Mouse (Mus musculus) thymus, adult 2 months (tissue): ENCODE measurements around the gene G0s2. TPM values are rescaled to one million over a fixed set of nuclear protein-coding genes. Genes with fewer than 3 reads are reported as not detected.

Experiments
- DNase-seq: peaks from one replicate; pipeline ENCODE4 v3.0.0; 2021
- H3K27ac ChIP-seq: fragments of 200-500 bp; 2 replicates; pipeline ENCODE4 v1.5.1; 2012; ENCODE audit warnings: low read length, control low read depth; ENCODE audit not compliant: control insufficient read depth, insufficient read depth
- H3K27me3 ChIP-seq: fragments of 200-500 bp; 2 replicates; pipeline ENCODE4 v1.6.1; 2012; ENCODE audit warnings: mild to moderate bottlenecking, low read length, moderate library complexity, mixed read lengths; ENCODE audit not compliant: control insufficient read depth, insufficient read depth
- H3K36me3 ChIP-seq: fragments of 200-500 bp; 2 replicates; pipeline ENCODE4 v1.6.1; 2012; ENCODE audit warnings: mild to moderate bottlenecking, low read length, moderate library complexity; ENCODE audit not compliant: control insufficient read depth, insufficient read depth
- H3K4me1 ChIP-seq: fragments of 200-500 bp; replicated peaks from 2 replicates; pipeline ENCODE4 v1.6.1; 2012; ENCODE audit warnings: low read length; ENCODE audit not compliant: control insufficient read depth, insufficient read depth
- H3K4me3 ChIP-seq: fragments of 200-500 bp; 2 replicates; pipeline ENCODE4 v1.5.1; 2012; ENCODE audit warnings: mild to moderate bottlenecking, low read length, control low read depth, moderate library complexity; ENCODE audit not compliant: control insufficient read depth, insufficient read depth
- CTCF ChIP-seq: fragments of 200-500 bp; IDR thresholded peaks from 2 replicates; pipeline ENCODE4 v1.5.1; 2012; ENCODE audit warnings: mild to moderate bottlenecking, control low read depth, low read length, moderate library complexity, borderline replicate concordance; ENCODE audit not compliant: control insufficient read depth, poor library complexity, insufficient read depth; ENCODE audit errors: extremely low read depth
- POLR2A ChIP-seq: fragments of 200-500 bp; IDR thresholded peaks from 2 replicates; pipeline ENCODE4 v1.6.1; 2012; ENCODE audit warnings: mild to moderate bottlenecking, low read length, control low read depth, moderate library complexity; ENCODE audit not compliant: control insufficient read depth, poor library complexity, insufficient read depth; ENCODE audit errors: extremely low read depth
- WGBS: fragments of 180-500 bp; shearing (Covaris S2); methylation state at CpG from one replicate; pipeline ENCODE4 v1.1.7; 2018; 5-methylcytosine and 5-hydroxymethylcytosine counted together
- polyA plus RNA-seq: library from polyadenylated mRNA; depleted of rRNA; stranded (reverse); fragments of >200 nt; gene quantifications from 2 replicates; pipeline ENCODE4 v1.2.3, GENCODE M21; 2012

G0s2 gene
- polyA plus RNA-seq, 1 experiment = 61.6 TPM

DNA sequence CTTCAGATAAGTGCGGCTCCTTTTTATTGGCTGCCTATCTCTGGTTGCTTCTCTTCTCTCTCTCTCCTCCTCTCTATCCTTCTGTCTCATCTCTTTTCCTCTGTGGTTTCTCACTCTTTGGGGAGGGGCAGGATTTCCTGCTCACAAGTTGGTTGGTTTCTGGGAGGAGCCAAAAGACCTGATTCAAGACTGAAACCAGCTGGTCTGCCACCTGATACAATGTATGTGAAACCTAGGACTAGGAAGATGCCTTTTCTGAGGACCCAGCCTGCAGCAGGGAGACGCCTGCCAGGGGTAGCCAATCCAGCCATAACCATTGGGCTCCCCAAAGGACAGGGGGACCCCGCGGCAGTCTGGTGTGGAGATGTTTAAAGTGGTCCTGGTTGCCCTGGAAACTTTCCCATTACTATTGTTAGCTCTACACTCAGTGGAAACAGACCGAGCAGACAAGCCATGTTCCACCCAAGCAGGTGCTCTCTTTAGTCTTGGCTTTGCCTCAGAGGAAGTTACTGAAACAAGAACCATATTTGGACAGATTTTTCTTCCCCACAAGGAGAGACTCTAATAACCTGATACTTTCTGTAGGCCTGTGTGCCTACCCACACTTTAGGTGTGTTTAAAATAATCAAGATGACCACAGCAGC, 8.9 kb downstream of the G0s2 start, which contains the start of gene Hsd11b1:
Gene Hsd11b1 (minus strand): TSS at position 121 of the 644 bp plus-strand sequence.
- DNase-seq = peak; percentile 87
- WGBS = 3% methylated on average over 5 of the region's 5 CpGs
- peak within 1 kb of the TSS; percentile 43 for H3K4me3 ChIP-seq

DNA sequence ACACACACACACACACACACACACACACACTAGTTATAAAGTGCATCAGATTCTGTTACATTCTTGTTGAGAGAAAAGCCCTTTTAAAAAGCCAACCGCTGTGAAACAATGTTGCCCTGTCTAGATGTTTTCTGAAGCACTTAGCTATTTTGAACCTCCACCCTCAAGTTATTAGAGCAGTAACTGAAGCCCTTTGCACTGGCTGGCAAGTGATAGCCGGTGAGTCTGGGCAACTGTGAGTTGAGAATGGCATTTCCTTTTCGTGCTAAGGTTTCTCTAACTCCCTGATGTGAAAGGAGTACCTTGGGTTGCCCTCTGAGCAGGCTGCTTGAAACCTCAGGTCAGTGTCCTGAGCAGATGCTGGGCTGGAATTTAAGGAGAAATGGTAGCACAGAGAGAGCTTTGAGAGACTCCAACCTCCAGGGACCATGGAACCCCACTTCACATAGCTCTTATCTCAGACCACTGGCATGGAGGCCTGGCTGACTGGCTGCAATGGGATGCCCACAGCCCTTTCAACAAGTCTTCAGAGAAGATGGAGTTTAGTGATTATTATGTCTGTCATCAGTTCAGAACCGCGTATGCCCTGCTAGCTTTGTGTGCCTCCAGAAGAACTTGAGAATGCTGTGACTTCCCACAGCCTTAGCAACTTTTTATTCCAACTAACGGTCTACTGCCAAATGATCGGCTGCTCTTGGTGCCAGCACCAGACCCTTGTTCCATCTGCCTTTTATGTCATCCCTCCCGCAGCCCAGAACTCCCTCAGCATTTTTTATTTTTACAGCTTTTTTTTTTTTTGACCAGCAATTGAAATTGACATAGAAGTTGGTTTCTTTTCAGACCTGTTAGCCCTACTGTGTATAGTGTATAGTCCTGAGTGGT, 9.8 kb downstream of the G0s2 start:
- TF ChIP-seq CTCF (no peak), POLR2A (no peak)
- H3K36me3 ChIP-seq = no peaks in the 10 kb centered on the region
- peak; percentile 26 for DNase-seq
- peak overlapping the region; percentile 94 for H3K27ac ChIP-seq
- WGBS = 30% methylated on average over 8 of the region's 8 CpGs
- peak overlapping the region; percentile 43 for H3K4me3 ChIP-seq
- H3K27me3 ChIP-seq = no peaks in the 10 kb centered on the region
- H3K4me1 ChIP-seq = peaks cover 18% of the 10 kb centered on the region

More for the DNA sequence above, 8.9 kb downstream of the G0s2 start, which contains the start of gene Hsd11b1:
- peak within 1 kb of the TSS; percentile 97 for H3K27ac ChIP-seq
- peaks cover 18% of the 10 kb centered on the region for H3K4me1 ChIP-seq
- TF ChIP-seq CTCF (no peak), POLR2A (0 out of 2 replicates have a peak, but pooled peaks have one; percentile 24)
- H3K27me3 ChIP-seq = no peaks in the 10 kb centered on the region
- H3K36me3 ChIP-seq = no peaks in the 10 kb centered on the region

DNA sequence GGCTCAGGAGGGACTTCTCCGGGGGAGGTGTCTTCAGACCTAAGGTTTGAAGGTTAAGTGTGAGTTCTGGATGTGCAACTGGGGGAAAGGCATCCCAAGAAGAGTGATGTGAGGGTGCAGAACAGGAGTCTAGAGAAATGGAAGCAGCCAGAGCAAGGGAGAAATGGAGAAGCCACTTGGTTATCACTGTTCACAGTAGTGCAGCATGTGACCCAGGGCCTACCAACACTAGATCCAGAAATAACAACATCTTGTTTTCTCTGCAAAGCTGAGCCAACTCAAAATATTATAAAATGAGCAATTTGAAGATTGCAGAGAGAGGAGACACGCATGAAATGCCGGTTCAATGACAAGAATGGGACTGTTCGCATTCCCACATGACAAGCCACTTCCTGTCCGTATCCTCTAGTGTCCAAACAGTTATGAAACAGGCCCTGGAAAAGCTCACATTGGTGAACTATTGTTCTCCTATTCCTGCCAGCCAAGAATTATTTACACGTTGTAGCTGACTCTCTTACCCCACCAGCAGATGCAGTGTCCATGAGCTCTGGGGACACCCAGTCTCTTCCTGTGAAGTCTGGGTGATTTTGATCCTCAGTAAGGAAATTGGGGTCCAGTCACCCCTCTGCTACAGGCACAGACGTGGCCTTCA, 11.0 kb downstream of the G0s2 start:
- no peak overlapping the region for H3K4me3 ChIP-seq
- TF ChIP-seq CTCF (no peak), POLR2A (no peak)
- no peak overlapping the region for H3K27ac ChIP-seq
- WGBS = 81% methylated on average over 7 of the region's 7 CpGs
- DNase-seq = no peak
- H3K4me1 ChIP-seq = peaks cover 18% of the 10 kb centered on the region
- no peaks in the 10 kb centered on the region for H3K27me3 ChIP-seq
- H3K36me3 ChIP-seq = no peaks in the 10 kb centered on the region

DNA sequence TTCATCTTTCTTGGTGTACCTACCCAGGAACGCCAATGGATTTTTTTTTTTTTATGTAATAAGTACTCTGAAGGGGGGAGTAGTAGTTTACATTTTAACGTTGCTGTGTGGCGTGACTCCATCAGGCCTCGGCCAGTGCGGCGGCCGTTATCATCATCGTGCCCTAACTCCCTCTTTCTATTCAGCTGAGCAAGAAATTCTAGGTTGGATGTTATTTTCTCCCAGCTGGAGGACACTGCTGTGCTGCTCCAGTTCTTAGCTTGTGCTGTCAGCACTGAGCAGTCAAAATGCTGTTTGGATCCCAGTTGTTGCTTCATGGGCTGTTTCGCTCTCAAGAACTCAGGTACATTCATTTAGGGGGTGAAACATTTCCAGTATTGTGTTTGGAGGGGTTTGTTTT, 13.5 kb downstream of the G0s2 start:
- no peak for TF ChIP-seq POLR2A
- TF ChIP-seq CTCF = no peak
- Histone ChIP-seq H3K4me3 (no peak overlapping the region), H3K4me1 (peaks cover 18% of the 10 kb centered on the region), H3K27ac (no peak overlapping the region), H3K27me3 (no peaks in the 10 kb centered on the region), H3K36me3 (no peaks in the 10 kb centered on the region)
- 97% methylated on average over 9 of the region's 9 CpGs for WGBS
- no peak for DNase-seq

DNA sequence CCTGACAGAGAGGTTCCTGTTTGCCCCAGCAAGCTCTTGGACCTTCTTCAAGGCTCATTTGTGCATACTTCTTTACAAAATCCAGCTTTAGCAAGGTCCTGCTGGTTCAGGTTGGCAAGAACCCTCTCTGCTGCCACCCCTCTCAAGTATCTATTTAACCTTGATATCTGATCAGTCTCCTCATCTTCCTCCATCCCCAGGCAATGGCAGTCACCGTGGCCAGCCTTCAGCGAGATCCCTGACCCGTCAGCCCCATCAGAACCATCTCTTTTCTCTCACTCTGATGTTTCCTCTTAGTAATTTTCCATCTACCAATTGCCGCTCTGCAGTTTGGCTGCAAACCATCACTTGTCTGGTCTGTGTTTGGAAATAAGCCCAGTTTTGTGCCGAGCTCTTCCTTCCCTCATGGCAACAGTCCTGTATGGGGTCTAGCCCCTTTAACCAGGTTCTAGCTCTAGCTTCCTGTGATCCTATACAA, 16.4 kb downstream of the G0s2 start:
- no peaks in the 10 kb centered on the region for H3K27me3 ChIP-seq
- WGBS = 48% methylated on average over 5 of the region's 5 CpGs
- H3K36me3 ChIP-seq = no peaks in the 10 kb centered on the region
- peaks cover 4% of the 10 kb centered on the region for H3K4me1 ChIP-seq
- no peak for DNase-seq
- H3K27ac ChIP-seq = no peak overlapping the region
- H3K4me3 ChIP-seq = no peak overlapping the region
- TF ChIP-seq CTCF (no peak), POLR2A (no peak)

DNA sequence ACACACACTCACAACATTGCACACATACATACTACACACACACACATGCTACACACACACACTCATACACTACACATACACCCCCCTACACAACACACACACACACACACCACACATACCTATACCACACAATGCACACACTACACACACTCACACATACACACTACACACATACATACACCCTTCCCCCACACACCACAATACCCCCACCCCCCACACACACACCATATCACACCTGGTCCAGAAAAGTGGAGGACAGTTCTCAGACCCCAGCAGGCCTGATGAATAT, 16.8 kb downstream of the G0s2 start:
- TF ChIP-seq CTCF = no peak
- no peak for TF ChIP-seq POLR2A

More for the DNA sequence above, 16.8 kb downstream of the G0s2 start:
- no peaks in the 10 kb centered on the region for H3K36me3 ChIP-seq
- H3K4me1 ChIP-seq = 0 out of 2 replicates have a peak, but pooled peaks cover 4% of the 10 kb centered on the region
- no peak for DNase-seq
- no peak overlapping the region for H3K4me3 ChIP-seq
- no peak overlapping the region for H3K27ac ChIP-seq
- H3K27me3 ChIP-seq = no peaks in the 10 kb centered on the region
